Mouse (Mus musculus) hindbrain, embryonic 14.5 days (tissue): ENCODE measurements at regions not wholly inside any gene's neighbourhood (a gene's known extent, or its start where the extent isn't known, plus 50 kb on each side); places are given as distances from the start of the nearest gene placed in this dataset.

Experiments
- ATAC-seq: fragments of 200-750 bp; cut with Nextera tagmentation; 2 replicates; pipeline ENCODE4 v1.8.0; 2017; ENCODE audit warnings: moderate number of reproducible peaks, mild to moderate bottlenecking, moderate TSS enrichment, moderate library complexity; ENCODE audit not compliant: low FRiP score
- DNase-seq: peaks from one replicate; pipeline ENCODE4 v3.0.0-alpha.2; 2015; ENCODE audit warnings: low spot score
- H3K27ac ChIP-seq: fragments of 300-500 bp; sonication (generic); 2 replicates; pipeline ENCODE4 v1.5.1; 2014; ENCODE audit warnings: mild to moderate bottlenecking, moderate library complexity
- H3K27me3 ChIP-seq: fragments of 300-500 bp; sonication (generic); 2 replicates; pipeline ENCODE4 v1.6.1; 2014; ENCODE audit warnings: mild to moderate bottlenecking, low read length, mixed read lengths; ENCODE audit not compliant: control insufficient read depth, insufficient read depth
- H3K36me3 ChIP-seq: fragments of 300-500 bp; sonication (generic); replicated peaks from 2 replicates; pipeline ENCODE4 v1.6.1; 2014; ENCODE audit not compliant: control insufficient read depth, insufficient read depth
- H3K4me1 ChIP-seq: fragments of 300-500 bp; sonication (generic); replicated peaks from 2 replicates; pipeline ENCODE4 v1.6.1; 2014; ENCODE audit warnings: antibody characterized with exemption, low read length, mixed read lengths; ENCODE audit not compliant: control insufficient read depth, insufficient read depth
- H3K4me2 ChIP-seq: fragments of 300-500 bp; sonication (generic); replicated peaks from 2 replicates; pipeline ENCODE4 v1.6.1; 2014; ENCODE audit warnings: mild to moderate bottlenecking, moderate library complexity
- H3K4me3 ChIP-seq: fragments of 300-500 bp; sonication (generic); replicated peaks from 2 replicates; pipeline ENCODE4 v1.5.1; 2014; ENCODE audit warnings: mild to moderate bottlenecking, low read length
- H3K9ac ChIP-seq: fragments of 300-500 bp; sonication (generic); 2 replicates; pipeline ENCODE4 v1.6.1; 2014
- H3K9me3 ChIP-seq: fragments of 300-500 bp; sonication (generic); 2 replicates; pipeline ENCODE4 v1.6.1; 2016; ENCODE audit warnings: low read length; ENCODE audit not compliant: control insufficient read depth
- WGBS: fragments of 180-500 bp; shearing (Covaris S2); extraction: QIAGEN DNeasy Blood & Tissue Kit; methylation state at CpG from one replicate; pipeline ENCODE4 v1.1.7; 2014; 5-methylcytosine and 5-hydroxymethylcytosine counted together

- Histone ChIP-seq H3K36me3 (no peaks in the 10 kb centered on the region), H3K27me3 (no peaks in the 10 kb centered on the region), H3K4me3 (no peak overlapping the region), H3K9ac (no peak overlapping the region), H3K27ac (peak overlapping the region; percentile 74), H3K4me2 (no peak overlapping the region), H3K4me1 (peaks cover 15% of the 10 kb centered on the region), H3K9me3 (no peaks in the 10 kb centered on the region)
- ATAC-seq, result peak; percentile 59
- no peak for DNase-seq
- WGBS, result 28% methylated on average over 8 of the region's 8 CpGs
These were observed 431.4 kb upstream of the Mctp2 start for GRCm38 (mm10) chr7:72737792-72738191.

DNA sequence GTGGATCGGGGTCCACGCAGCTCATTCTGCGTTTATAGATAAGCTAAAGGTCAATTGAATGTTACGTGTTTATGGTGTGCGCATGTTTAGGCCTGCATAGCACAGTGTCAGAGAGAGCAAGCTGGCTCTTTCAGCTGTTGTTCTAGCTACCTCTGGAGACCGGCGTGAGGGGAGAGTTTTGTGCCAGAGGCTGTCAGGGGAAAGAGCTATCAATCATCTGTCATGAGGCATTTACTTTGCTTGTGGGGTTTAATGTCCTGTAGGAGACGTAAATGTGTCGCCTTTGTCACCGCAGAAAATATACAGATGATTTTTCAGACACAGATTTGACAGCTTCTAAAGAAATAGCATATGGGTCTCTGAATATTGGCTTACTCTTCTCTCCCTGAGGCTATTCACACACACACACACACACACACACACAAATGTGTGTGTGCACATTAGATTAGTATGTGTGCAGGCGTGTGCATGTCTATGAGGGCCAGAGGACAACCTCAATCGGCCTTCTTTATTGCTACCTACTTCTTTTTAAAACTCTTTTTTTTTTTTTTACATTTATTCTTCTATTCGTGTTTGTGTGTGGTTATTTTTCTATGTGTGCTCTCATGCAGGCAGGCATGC is 432.0 kb upstream of the Mctp2 start:
- H3K4me1 ChIP-seq, result peaks cover 15% of the 10 kb centered on the region
- ATAC-seq, result peak; percentile 69; the same call in 1 of the 2 replicates
- no peaks in the 10 kb centered on the region for H3K9me3 ChIP-seq
- 24% methylated on average over 13 of the region's 13 CpGs for WGBS
- H3K4me2 ChIP-seq, result no peak overlapping the region
- peak; percentile 40 for DNase-seq
- peak overlapping the region; percentile 74 for H3K27ac ChIP-seq
- H3K36me3 ChIP-seq, result no peaks in the 10 kb centered on the region
- H3K27me3 ChIP-seq, result no peaks in the 10 kb centered on the region
- no peak overlapping the region for H3K4me3 ChIP-seq
- H3K9ac ChIP-seq, result no peak overlapping the region

DNA sequence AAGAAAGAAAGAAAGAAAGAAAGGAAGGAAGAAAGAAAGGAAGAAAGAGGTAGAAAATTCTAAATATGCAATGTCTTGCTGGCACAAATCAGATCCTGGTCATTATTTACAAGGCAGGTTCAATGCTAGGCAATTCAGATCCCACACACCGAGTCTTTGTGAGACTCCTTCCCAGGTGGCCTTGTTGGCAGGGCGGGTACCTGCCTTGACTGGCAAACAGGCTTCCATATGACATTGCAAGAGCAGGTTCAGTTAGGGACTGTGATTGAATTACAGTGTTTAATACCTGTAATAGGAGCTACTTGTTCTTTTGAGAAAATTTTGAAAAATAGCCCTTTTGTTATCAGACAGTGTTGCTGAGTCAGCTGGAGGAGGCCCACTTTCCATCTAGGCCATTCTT is 436.0 kb upstream of the Mctp2 start:
- no peak overlapping the region for H3K4me2 ChIP-seq

DNA sequence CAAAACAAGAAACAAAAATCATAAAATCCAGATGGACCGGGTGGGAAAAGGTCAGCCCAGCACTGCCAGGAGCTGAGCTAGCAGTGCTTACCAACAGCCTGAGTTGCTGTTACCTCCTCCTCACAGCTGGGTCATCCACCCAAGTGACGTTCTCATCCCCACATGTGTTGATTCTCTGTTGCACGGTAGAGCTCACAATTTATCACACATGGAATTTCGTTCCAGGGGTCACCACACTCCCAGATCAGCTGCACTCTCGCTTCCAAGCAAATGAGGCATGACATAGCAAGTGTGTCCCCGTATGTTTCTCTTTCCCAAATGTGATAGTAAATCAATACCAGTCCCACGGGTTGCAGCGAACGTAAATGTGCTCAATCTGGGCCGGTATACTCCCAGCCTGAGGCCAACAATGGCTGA is 445.1 kb upstream of the Mctp2 start:
- no peak for DNase-seq
- no peaks in the 10 kb centered on the region for H3K9me3 ChIP-seq
- H3K4me2 ChIP-seq, result no peak overlapping the region
- ATAC-seq, result no peak
- no peak overlapping the region for H3K27ac ChIP-seq
- no peaks in the 10 kb centered on the region for H3K27me3 ChIP-seq
- H3K4me3 ChIP-seq, result no peak overlapping the region
- 36% methylated on average over 10 of the region's 10 CpGs for WGBS
- no peak overlapping the region for H3K9ac ChIP-seq
- H3K36me3 ChIP-seq, result no peaks in the 10 kb centered on the region
- H3K4me1 ChIP-seq, result 0 out of 2 replicates have a peak, but pooled peaks cover 12% of the 10 kb centered on the region

More for the DNA sequence above, 436.0 kb upstream of the Mctp2 start:
- DNase-seq (no peak), ATAC-seq (no peak)
- Histone ChIP-seq H3K36me3 (no peaks in the 10 kb centered on the region), H3K4me3 (no peak overlapping the region), H3K27ac (no peak overlapping the region), H3K9ac (no peak overlapping the region), H3K9me3 (no peaks in the 10 kb centered on the region), H3K4me1 (peaks cover 15% of the 10 kb centered on the region), H3K27me3 (no peaks in the 10 kb centered on the region)
- 82% methylated on average over 2 of the region's 2 CpGs for WGBS

DNA sequence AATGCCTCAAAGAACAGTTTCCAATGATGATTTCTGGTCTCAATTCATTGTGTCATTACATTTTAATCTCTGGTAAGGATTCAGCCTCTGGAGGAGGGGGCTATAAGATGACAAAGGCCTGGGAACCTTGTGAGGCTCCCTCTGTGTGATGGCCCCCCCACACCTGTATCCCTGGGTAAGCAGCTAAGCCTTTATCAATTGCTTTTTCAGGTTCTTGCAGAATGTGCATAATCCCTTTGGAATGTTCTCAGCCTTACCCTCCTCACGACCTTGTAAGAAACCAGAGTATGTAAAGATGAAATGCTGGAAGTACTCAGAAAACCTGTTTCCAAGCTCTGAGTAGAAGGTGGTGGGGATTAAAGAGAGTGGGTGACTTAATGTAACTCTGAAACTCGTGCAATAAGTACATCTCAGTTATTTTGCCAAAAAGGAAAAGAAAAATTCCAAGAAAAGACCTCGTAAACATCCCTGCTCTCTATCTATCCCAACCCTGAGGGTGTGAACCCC is 446.7 kb upstream of the Mctp2 start:
- Histone ChIP-seq H3K4me1 (0 out of 2 replicates have a peak, but pooled peaks cover 12% of the 10 kb centered on the region), H3K27ac (no peak overlapping the region), H3K4me3 (no peak overlapping the region), H3K27me3 (no peaks in the 10 kb centered on the region), H3K4me2 (no peak overlapping the region), H3K9ac (no peak overlapping the region), H3K9me3 (no peaks in the 10 kb centered on the region), H3K36me3 (no peaks in the 10 kb centered on the region)
- DNase-seq, result no peak
- ATAC-seq, result no peak
- WGBS, result 68% methylated on average over 3 of the region's 3 CpGs

DNA sequence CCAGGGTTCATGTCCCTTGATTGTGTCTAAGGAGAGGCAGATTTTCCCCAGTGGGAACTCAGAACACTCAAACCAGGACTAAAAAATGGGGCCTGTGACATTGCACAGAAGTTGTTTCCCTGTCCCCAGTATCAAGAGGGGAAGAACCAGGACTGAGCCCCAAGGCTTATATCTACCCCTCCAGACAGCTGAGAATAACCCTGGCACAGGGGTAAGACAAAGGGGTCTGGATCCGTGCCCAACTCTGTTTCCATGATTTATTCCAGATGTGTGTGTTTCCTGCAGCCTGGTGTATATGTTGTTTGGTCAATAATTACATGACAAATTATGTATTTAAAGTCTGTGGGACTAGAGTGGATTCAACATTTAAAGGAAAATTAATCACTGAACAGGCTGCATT is 456.3 kb upstream of the Mctp2 start:
- no peak overlapping the region for H3K4me2 ChIP-seq
- ATAC-seq, result no peak
- H3K36me3 ChIP-seq, result no peaks in the 10 kb centered on the region
- H3K9ac ChIP-seq, result no peak overlapping the region
- H3K27me3 ChIP-seq, result no peaks in the 10 kb centered on the region
- no peak overlapping the region for H3K27ac ChIP-seq
- no peak overlapping the region for H3K4me3 ChIP-seq
- WGBS, result 76% methylated on average over 1 of the region's 1 CpGs
- H3K9me3 ChIP-seq, result no peaks in the 10 kb centered on the region
- no peak for DNase-seq
- H3K4me1 ChIP-seq, result no peaks in the 10 kb centered on the region

- no peaks in the 10 kb centered on the region for H3K9me3 ChIP-seq
- H3K9ac ChIP-seq, result no peak overlapping the region
- H3K27ac ChIP-seq, result no peak overlapping the region
- DNase-seq (no peak), ATAC-seq (no peak)
- H3K4me1 ChIP-seq, result peaks cover 4% of the 10 kb centered on the region; the same call in 1 of the 2 replicates
- H3K36me3 ChIP-seq, result no peaks in the 10 kb centered on the region
- no peak overlapping the region for H3K4me2 ChIP-seq
- 73% methylated on average over 4 of the region's 4 CpGs for WGBS
- H3K27me3 ChIP-seq, result no peaks in the 10 kb centered on the region
- H3K4me3 ChIP-seq, result no peak overlapping the region
These were observed 462.3 kb upstream of the Mctp2 start for GRCm38 (mm10) chr7:72768705-72769104.

DNA sequence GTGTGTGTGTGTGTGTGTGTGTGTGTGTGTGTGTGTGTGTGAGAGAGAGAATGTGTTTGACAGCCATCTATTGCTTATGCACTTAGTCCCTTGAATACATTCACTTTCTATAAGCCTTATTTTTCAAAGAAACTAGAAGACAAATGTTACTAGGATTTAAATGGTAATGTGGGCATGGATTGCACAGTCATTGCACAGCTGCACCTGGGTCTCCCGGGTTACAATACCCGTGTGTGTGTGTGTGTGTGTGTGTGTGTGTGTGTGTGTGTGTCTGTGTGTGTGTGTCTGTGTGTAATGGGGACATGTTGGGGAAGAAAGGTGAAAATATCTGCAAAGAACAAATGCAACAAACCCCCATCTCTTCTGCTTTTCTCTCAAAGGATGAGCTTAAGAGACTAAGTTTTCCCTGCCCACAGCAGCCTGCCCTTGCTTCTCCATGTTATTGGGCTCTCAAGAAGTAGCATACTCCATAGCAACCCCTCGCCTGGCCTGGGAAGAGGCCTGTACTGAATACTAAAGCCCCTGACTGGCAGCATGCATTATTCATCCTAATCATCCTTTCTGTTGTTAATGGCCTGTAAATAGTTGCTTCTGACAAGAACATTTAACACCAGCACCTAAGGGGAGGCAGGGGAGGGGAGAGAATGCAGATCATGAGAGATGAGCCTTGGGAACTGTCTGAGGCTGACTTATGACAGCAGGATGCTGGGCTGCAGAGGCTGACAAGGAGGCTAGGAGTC is 467.8 kb upstream of the Mctp2 start:
- no peak overlapping the region for H3K4me2 ChIP-seq
- H3K9me3 ChIP-seq, result no peaks in the 10 kb centered on the region
- ATAC-seq (peak; percentile 92), DNase-seq (peak; percentile 64)
- H3K4me3 ChIP-seq, result no peak overlapping the region
- H3K27ac ChIP-seq, result peak overlapping the region; percentile 71
- peaks cover 16% of the 10 kb centered on the region for H3K4me1 ChIP-seq
- 13% methylated on average over 3 of the region's 3 CpGs for WGBS
- no peak overlapping the region for H3K9ac ChIP-seq
- H3K27me3 ChIP-seq, result no peaks in the 10 kb centered on the region
- H3K36me3 ChIP-seq, result no peaks in the 10 kb centered on the region

DNA sequence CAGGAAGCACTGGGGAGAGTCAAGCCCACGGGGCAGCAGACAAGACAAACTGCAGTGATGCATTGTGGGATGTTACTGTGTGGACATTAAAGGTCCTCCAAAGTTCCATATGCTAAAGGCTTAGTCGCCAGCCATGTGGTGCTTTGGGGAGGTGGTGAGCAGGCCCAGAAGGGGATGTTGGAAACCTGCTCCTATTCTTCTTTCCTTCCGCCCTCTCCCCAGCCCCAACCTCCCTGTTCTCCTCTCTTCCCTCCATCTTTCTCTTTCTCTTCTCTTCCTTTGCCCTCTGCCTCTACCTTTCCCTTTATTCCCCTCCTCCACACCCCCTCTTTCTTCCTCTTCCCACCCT is 468.3 kb upstream of the Mctp2 start:
- Histone ChIP-seq H3K4me1 (peaks cover 16% of the 10 kb centered on the region), H3K27ac (peak overlapping the region; percentile 71), H3K9ac (no peak overlapping the region), H3K4me3 (no peak overlapping the region), H3K9me3 (no peaks in the 10 kb centered on the region), H3K4me2 (no peak overlapping the region), H3K36me3 (no peaks in the 10 kb centered on the region), H3K27me3 (no peaks in the 10 kb centered on the region)
- WGBS, result 29% methylated on average over 3 of the region's 3 CpGs
- no peak; the same call in 1 of the 2 replicates for ATAC-seq
- DNase-seq, result no peak
